Mouse (Mus musculus) cerebellum, adult 2 months (tissue): ENCODE measurements around the gene Rpp25l.

Source experiments
- CTCF ChIP-seq: fragments of 200-500 bp; IDR thresholded peaks from 2 replicates; pipeline ENCODE4 v1.5.1; 2011; ENCODE audit warnings: low read depth, mild to moderate bottlenecking, control low read depth, low read length, moderate library complexity, borderline replicate concordance; ENCODE audit not compliant: insufficient read depth
- POLR2A ChIP-seq: fragments of 200-500 bp; IDR thresholded peaks from 2 replicates; pipeline ENCODE4 v1.6.1; 2011; ENCODE audit warnings: low read length, control low read depth, borderline replicate concordance; ENCODE audit not compliant: insufficient read depth

GRCm38 (mm10) chr4:41759656-41760287 lies 46.4 kb upstream of the Rpp25l start:
- no peak for TF ChIP-seq CTCF
- TF ChIP-seq POLR2A: no peak
